Mouse (Mus musculus) hindbrain, embryonic 16.5 days (tissue): ENCODE results near the gene Pfn3. TPM values are rescaled to one million over a fixed set of nuclear protein-coding genes. Genes with fewer than 3 reads are reported as not detected.
A peak's percentile ranks its signal among the peaks of the same experiment; 100 is the strongest.

Experiments
- ATAC-seq: fragments of 200-750 bp; cut with Nextera tagmentation; 2 replicates; pipeline ENCODE4 v1.8.0; 2017; ENCODE audit warnings: moderate TSS enrichment, moderate library complexity
- H3K27ac ChIP-seq: fragments of 300-500 bp; sonication (generic); 2 replicates; pipeline ENCODE4 v1.5.1; 2014; ENCODE audit warnings: low read depth, mild to moderate bottlenecking, control low read depth, low read length, moderate library complexity
- H3K27me3 ChIP-seq: fragments of 300-500 bp; sonication (generic); replicated peaks from 2 replicates; pipeline ENCODE4 v1.6.1; 2014; ENCODE audit warnings: low read length; ENCODE audit not compliant: control insufficient read depth, insufficient read depth
- H3K36me3 ChIP-seq: fragments of 300-500 bp; sonication (generic); 2 replicates; pipeline ENCODE4 v1.6.1; 2014; ENCODE audit warnings: mild to moderate bottlenecking, low read length, moderate library complexity, mixed read lengths; ENCODE audit not compliant: control insufficient read depth, insufficient read depth
- H3K4me1 ChIP-seq: fragments of 300-500 bp; sonication (generic); 2 replicates; pipeline ENCODE4 v1.6.1; 2014; ENCODE audit warnings: low read depth, low read length; ENCODE audit not compliant: control insufficient read depth, insufficient read depth
- H3K4me2 ChIP-seq: fragments of 300-500 bp; sonication (generic); 2 replicates; pipeline ENCODE4 v1.6.1; 2014; ENCODE audit warnings: mild to moderate bottlenecking, low read length, control low read depth, moderate library complexity
- H3K4me3 ChIP-seq: fragments of 300-500 bp; sonication (generic); 2 replicates; pipeline ENCODE4 v1.5.1; 2014; ENCODE audit warnings: mild to moderate bottlenecking, low read length, control low read depth, moderate library complexity
- H3K9ac ChIP-seq: fragments of 300-500 bp; sonication (generic); 2 replicates; pipeline ENCODE4 v1.6.1; 2014; ENCODE audit warnings: low read depth, mild to moderate bottlenecking, control low read depth, low read length, moderate library complexity
- H3K9me3 ChIP-seq: fragments of 300-500 bp; sonication (generic); 2 replicates; pipeline ENCODE4 v1.6.1; 2014; ENCODE audit warnings: mild to moderate bottlenecking, low read length, moderate library complexity; ENCODE audit not compliant: control insufficient read depth
- WGBS: fragments of 180-500 bp; shearing (Covaris S2); extraction: QIAGEN DNeasy Blood & Tissue Kit; methylation state at CpG from one replicate; pipeline ENCODE4 v1.1.7; 2014; 5-methylcytosine and 5-hydroxymethylcytosine counted together
- polyA plus RNA-seq: library from polyadenylated mRNA; unstranded; fragments of >200 nt; fragmentation: Nextera tagmentation; extraction: Ambion mirVana; gene quantifications from 2 replicates; pipeline ENCODE4 v1.2.1, GENCODE M21; 2015

Gene Pfn3
- 1.1 and 1.4 TPM in 2 replicates for polyA plus RNA-seq

DNA sequence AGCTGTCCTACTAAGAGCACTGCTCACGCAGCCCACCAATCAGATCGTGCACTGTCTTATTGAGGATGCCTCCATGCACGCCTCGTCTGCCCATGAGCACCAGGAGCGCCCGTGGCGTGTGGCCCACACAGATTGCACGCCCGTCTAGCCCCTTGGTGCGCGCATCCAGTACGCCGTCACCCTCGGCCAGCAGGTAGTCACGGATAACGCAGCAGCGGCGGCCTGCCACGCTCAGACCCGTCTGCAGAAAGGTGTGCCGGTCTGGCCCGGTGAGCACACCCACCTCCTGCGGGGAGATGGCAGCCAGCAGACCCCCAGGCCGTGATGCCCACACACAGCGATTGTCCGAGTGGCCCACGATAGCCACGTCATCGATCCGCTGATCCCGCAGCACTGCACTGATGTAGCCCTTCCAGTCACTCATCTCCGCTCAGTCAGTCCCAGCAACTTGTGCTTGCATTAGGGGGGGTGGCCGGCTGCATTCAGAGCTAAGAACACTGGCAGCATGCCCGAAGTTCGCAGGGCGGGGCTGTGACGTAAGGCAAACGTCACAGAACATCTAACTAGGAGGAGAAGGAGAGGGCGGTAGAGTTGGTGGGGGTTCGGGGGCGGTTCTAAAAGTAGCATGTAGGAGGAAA is at the start of gene Pfn3:
Gene Pfn3 (minus strand): TSS at position 490 of the 638 bp plus-strand sequence.
- 0 out of 2 replicates have a peak, but pooled peaks cover 5% of the 10 kb centered on the region for H3K4me1 ChIP-seq
- 8% methylated on average over 41 of the region's 41 CpGs for WGBS
- H3K27me3 ChIP-seq: peaks cover 11% of the 10 kb centered on the region
- no peaks in the 10 kb centered on the region for H3K9me3 ChIP-seq
- peak; percentile 73 for ATAC-seq
- H3K4me2 ChIP-seq: peak within 1 kb of the TSS; percentile 60
- no peak within 1 kb of the TSS; the same call in 1 of the 2 replicates for H3K27ac ChIP-seq
- H3K9ac ChIP-seq: peak within 1 kb of the TSS; percentile 70
- no peaks in the 10 kb centered on the region for H3K36me3 ChIP-seq
- peak within 1 kb of the TSS; percentile 43 for H3K4me3 ChIP-seq

GRCm38 (mm10) chr13:55464027-55464884 is 49.2 kb upstream of the Pfn3 start, which contains the start of gene Prr7:
Gene Prr7, plus strand, starts transcription at chr13:55464267.
- peak; percentile 76 for ATAC-seq
- H3K27ac ChIP-seq: peak within 1 kb of the TSS; percentile 92
- H3K9ac ChIP-seq: peak within 1 kb of the TSS; percentile 78
- peak within 1 kb of the TSS; percentile 66 for H3K4me3 ChIP-seq
- H3K36me3 ChIP-seq: peaks cover 2% of the 10 kb centered on the region
- no peaks in the 10 kb centered on the region for H3K27me3 ChIP-seq
- WGBS: under 1% methylated on average over 62 of the region's 84 CpGs
- peak within 1 kb of the TSS; percentile 94 for H3K4me2 ChIP-seq
- H3K9me3 ChIP-seq: no peaks in the 10 kb centered on the region
- H3K4me1 ChIP-seq: peaks cover 54% of the 10 kb centered on the region

- Histone ChIP-seq H3K27ac (peak overlapping the region; percentile 92), H3K27me3 (no peaks in the 10 kb centered on the region), H3K9me3 (no peaks in the 10 kb centered on the region), H3K4me2 (peak overlapping the region; percentile 94), H3K4me1 (peaks cover 46% of the 10 kb centered on the region), H3K4me3 (peak overlapping the region; percentile 66), H3K9ac (peak overlapping the region; percentile 78), H3K36me3 (peaks cover 2% of the 10 kb centered on the region)
- 0 out of 2 replicates have a peak, but pooled peaks have one; percentile 0 for ATAC-seq
- 4% methylated on average over 14 of the region's 14 CpGs for WGBS
These were observed 48.5 kb upstream of the Pfn3 start for GRCm38 (mm10) chr13:55463399-55464026.

- Histone ChIP-seq H3K4me1 (peaks cover 44% of the 10 kb centered on the region), H3K27me3 (no peaks in the 10 kb centered on the region), H3K4me3 (no peak overlapping the region), H3K27ac (no peak overlapping the region; the same call in 1 of the 2 replicates), H3K9me3 (no peaks in the 10 kb centered on the region), H3K9ac (no peak overlapping the region), H3K4me2 (peak overlapping the region; percentile 94; the same call in 1 of the 2 replicates), H3K36me3 (peaks cover 2% of the 10 kb centered on the region)
- no peak for ATAC-seq
- 53% methylated on average over 2 of the region's 2 CpGs for WGBS
These were observed 47.9 kb upstream of the Pfn3 start for GRCm38 (mm10) chr13:55462965-55463364.

DNA sequence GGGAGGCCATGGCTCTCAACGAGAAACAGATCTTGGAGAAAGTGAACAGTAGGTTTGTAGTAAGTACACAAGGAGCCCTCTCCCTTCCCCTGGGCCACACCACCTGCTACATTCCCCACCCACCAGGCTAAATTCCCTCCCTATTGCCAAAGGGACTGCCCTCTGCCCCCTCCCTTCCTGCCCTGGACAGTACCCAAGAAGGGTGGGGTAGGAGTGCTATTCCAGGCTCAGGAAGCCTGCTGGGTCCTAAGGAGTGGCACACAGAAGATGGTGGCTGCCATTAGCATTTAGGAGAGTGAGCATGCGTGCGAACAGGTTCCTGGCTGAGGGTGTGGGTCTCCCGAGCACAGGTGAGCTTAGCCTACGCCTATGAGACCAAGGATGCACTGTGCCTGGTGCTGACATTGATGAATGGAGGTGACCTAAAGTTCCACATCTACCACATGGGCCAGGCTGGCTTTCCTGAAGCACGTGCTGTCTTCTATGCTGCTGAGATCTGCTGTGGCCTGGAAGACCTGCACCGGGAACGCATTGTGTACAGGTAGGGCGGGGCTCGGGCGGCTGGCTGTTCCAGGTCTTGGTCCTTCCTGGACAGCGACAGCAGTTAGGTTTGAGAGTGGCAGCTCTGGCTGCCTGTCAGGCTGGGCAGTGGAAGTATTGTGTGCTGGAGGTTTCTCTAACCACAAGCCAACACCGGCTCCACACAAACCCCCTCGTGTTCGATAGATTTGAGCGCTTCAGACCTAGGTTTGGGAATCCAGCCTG is 36.9 kb upstream of the Pfn3 start:
- WGBS: 92% methylated on average over 16 of the region's 16 CpGs
- Histone ChIP-seq H3K27me3 (no peaks in the 10 kb centered on the region), H3K4me1 (peaks cover 4% of the 10 kb centered on the region), H3K9ac (no peak overlapping the region), H3K9me3 (no peaks in the 10 kb centered on the region), H3K36me3 (peaks cover 31% of the 10 kb centered on the region), H3K27ac (no peak overlapping the region), H3K4me2 (no peak overlapping the region), H3K4me3 (no peak overlapping the region)
- ATAC-seq: no peak

DNA sequence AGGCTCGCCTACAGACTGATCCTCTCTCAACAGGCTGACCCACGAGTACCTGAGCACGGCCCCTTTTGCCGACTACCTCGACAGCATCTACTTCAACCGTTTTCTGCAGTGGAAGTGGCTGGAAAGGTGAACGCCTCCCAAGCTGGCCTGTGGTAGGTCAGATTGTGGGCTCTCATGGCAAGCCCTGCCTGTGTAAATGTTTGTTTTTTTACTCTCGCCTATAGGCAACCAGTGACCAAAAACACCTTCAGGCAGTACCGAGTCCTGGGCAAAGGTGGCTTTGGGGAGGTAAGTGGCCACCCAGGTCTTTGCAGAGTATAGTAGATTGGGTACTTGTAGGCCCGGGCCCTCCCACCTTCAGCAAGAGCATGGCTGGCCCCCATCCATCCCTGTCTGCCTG is 36.3 kb upstream of the Pfn3 start:
- H3K36me3 ChIP-seq: peaks cover 29% of the 10 kb centered on the region
- no peak overlapping the region for H3K9ac ChIP-seq
- H3K4me2 ChIP-seq: no peak overlapping the region
- no peaks in the 10 kb centered on the region for H3K27me3 ChIP-seq
- H3K27ac ChIP-seq: no peak overlapping the region
- WGBS: 96% methylated on average over 10 of the region's 10 CpGs
- no peak overlapping the region for H3K4me3 ChIP-seq
- peaks cover 11% of the 10 kb centered on the region for H3K4me1 ChIP-seq
- no peaks in the 10 kb centered on the region for H3K9me3 ChIP-seq
- ATAC-seq: no peak

DNA sequence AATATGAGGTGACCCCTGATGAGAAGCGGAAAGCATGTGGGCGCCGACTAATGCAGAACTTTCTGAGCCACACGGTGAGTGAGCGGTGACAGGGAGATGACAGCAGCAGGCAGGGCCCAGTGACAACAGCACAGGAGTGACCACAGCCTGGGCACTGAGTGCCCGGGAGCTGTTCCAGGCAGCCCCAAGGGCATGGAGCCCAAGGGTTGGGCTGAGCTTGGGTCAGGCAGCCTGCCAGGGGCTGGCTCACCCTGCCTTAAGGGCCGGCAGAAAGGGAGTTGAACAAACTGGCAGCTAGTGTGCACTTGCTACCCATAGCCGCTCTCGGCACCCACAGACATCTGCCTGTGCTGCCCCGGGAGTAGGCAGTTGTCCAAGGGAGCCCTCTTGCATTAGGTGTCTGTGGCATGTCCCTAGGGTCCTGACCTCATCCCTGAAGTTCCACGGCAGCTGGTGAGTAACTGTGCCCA is 35.5 kb upstream of the Pfn3 start:
- 0 out of 2 replicates have a peak, but pooled peaks have one; percentile 22 for ATAC-seq
- H3K27ac ChIP-seq: no peak overlapping the region
- WGBS: 84% methylated on average over 11 of the region's 11 CpGs
- H3K4me1 ChIP-seq: peaks cover 16% of the 10 kb centered on the region
- H3K36me3 ChIP-seq: peaks cover 29% of the 10 kb centered on the region
- no peak overlapping the region for H3K9ac ChIP-seq
- H3K27me3 ChIP-seq: no peaks in the 10 kb centered on the region
- no peak overlapping the region for H3K4me2 ChIP-seq
- H3K4me3 ChIP-seq: no peak overlapping the region
- no peaks in the 10 kb centered on the region for H3K9me3 ChIP-seq

DNA sequence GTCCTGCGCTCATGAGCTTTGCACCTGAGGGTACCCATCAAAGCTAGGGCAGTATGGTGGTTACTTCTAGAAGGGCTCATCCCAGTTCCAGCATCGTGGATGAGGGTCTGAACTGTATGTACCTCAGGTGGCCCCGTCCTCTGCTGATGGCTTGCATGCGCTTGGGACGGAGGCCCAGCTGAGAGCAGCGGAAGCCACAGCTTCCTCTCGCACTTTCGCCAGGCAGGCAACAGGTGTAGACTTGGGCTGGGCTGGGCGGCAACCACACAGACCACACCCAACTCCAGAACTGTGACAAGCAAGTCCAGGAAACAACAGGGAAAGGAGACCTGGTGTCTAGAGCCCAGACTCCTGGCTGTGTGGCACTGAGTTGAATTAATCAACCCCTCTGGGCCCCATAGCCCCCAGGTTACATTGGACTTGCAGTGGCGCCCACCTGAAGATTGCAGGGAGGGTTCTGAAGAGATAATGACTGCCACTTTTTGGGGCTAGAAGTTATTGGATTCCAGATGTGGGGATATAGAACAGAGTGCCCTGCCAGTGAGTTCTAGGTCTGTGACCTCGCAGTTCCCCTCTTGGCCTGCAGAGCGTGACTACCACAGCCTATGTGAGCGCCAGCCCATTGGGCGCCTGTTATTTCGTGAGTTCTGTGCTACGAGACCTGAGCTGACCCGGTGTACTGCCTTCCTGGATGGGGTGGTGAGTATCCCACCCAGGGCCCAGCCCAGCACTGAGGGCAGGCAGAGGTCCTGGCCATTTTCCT is 34.8 kb upstream of the Pfn3 start:
- Histone ChIP-seq H3K36me3 (peaks cover 29% of the 10 kb centered on the region), H3K4me3 (no peak overlapping the region), H3K4me1 (peaks cover 16% of the 10 kb centered on the region), H3K27me3 (no peaks in the 10 kb centered on the region), H3K27ac (no peak overlapping the region), H3K4me2 (no peak overlapping the region), H3K9ac (no peak overlapping the region), H3K9me3 (no peaks in the 10 kb centered on the region)
- ATAC-seq: no peak
- WGBS: 90% methylated on average over 17 of the region's 17 CpGs
